Mouse (Mus musculus) liver, postnatal 0 days (tissue): ENCODE results near the gene Rac3. TPM values are rescaled to one million over a fixed set of nuclear protein-coding genes. Genes with fewer than 3 reads are reported as not detected.

Source experiments
- ATAC-seq: fragments of 200-750 bp; cut with Nextera tagmentation; 2 replicates; pipeline ENCODE4 v1.8.0; 2017; ENCODE audit warnings: mild to moderate bottlenecking, moderate library complexity
- DNase-seq: peaks from one replicate; pipeline ENCODE4 v3.0.0-alpha.2; 2016
- H3K27ac ChIP-seq: fragments of 300-500 bp; sonication (generic); 2 replicates; pipeline ENCODE4 v1.5.1; 2014; ENCODE audit warnings: antibody characterized with exemption, moderate library complexity, mild to moderate bottlenecking, low read depth
- H3K27me3 ChIP-seq: fragments of 300-500 bp; sonication (generic); 2 replicates; pipeline ENCODE4 v1.6.1; 2014; ENCODE audit warnings: low read length, control low read depth, mixed read lengths; ENCODE audit not compliant: insufficient read depth
- H3K36me3 ChIP-seq: fragments of 300-500 bp; sonication (generic); replicated peaks from 2 replicates; pipeline ENCODE4 v1.6.1; 2014; ENCODE audit warnings: mild to moderate bottlenecking, control low read depth, low read length, moderate library complexity, mixed read lengths; ENCODE audit not compliant: insufficient read depth
- H3K4me1 ChIP-seq: fragments of 300-500 bp; sonication (generic); 2 replicates; pipeline ENCODE4 v1.6.1; 2014; ENCODE audit warnings: antibody characterized with exemption, mild to moderate bottlenecking, control low read depth; ENCODE audit not compliant: insufficient read depth
- H3K4me2 ChIP-seq: fragments of 300-500 bp; sonication (generic); 2 replicates; pipeline ENCODE4 v1.6.1; 2014; ENCODE audit warnings: low read depth, mild to moderate bottlenecking, low read length, moderate library complexity, mixed read lengths
- H3K4me3 ChIP-seq: fragments of 300-500 bp; sonication (generic); 2 replicates; pipeline ENCODE4 v1.5.1; 2014; ENCODE audit warnings: low read depth, low read length
- H3K9ac ChIP-seq: fragments of 300-500 bp; sonication (generic); replicated peaks from 2 replicates; pipeline ENCODE4 v1.6.1; 2014; ENCODE audit warnings: mild to moderate bottlenecking, moderate library complexity
- H3K9me3 ChIP-seq: fragments of 300-500 bp; sonication (generic); 2 replicates; pipeline ENCODE4 v1.6.1; 2016; ENCODE audit warnings: mild to moderate bottlenecking, control low read depth, low read length, mixed read lengths
- CTCF ChIP-seq: sonication (generic); IDR thresholded peaks from 2 replicates; pipeline ENCODE4 v1.5.1; 2016; ENCODE audit warnings: antibody characterized with exemption, low read depth
- EP300 ChIP-seq: IDR thresholded peaks from 2 replicates; pipeline ENCODE4 v1.6.1; 2016; ENCODE audit warnings: antibody characterized with exemption, low read depth, mild to moderate bottlenecking
- WGBS: fragments of 180-500 bp; shearing (Covaris S2); extraction: QIAGEN DNeasy Blood & Tissue Kit; methylation state at CpG from one replicate; pipeline ENCODE4 v1.1.7; 2014; ENCODE audit not compliant: insufficient replicate concordance; 5-methylcytosine and 5-hydroxymethylcytosine counted together
- polyA plus RNA-seq: library from polyadenylated mRNA; unstranded; fragments of >200 nt; fragmentation: Nextera tagmentation; extraction: Ambion mirVana; gene quantifications from 2 replicates; pipeline ENCODE4 v1.2.1, GENCODE M21; 2015

Rac3 gene
- polyA plus RNA-seq, 1 experiment from 2014 or later = 0.36 TPM

- Histone ChIP-seq H3K27ac (no peak overlapping the region), H3K36me3 (0 out of 2 replicates have a peak, but pooled peaks cover 2% of the 10 kb centered on the region), H3K4me3 (no peak overlapping the region), H3K27me3 (0 out of 2 replicates have a peak, but pooled peaks cover 8% of the 10 kb centered on the region), H3K4me2 (no peak overlapping the region), H3K9me3 (no peaks in the 10 kb centered on the region), H3K9ac (no peak overlapping the region), H3K4me1 (peaks cover 15% of the 10 kb centered on the region)
- ATAC-seq (no peak), DNase-seq (no peak)
- TF ChIP-seq CTCF (no peak), EP300 (no peak)
- 85% methylated on average over 10 of the region's 10 CpGs for WGBS
These were observed 9.1 kb downstream of the Rac3 start for GRCm38 (mm10) chr11:120730331-120730870.

- DNase-seq (no peak), ATAC-seq (no peak)
- TF ChIP-seq EP300 (no peak), CTCF (no peak)
- Histone ChIP-seq H3K4me1 (peaks cover 7% of the 10 kb centered on the region), H3K27ac (no peak overlapping the region), H3K36me3 (no peaks in the 10 kb centered on the region), H3K9ac (no peak overlapping the region), H3K4me3 (no peak overlapping the region), H3K27me3 (0 out of 2 replicates have a peak, but pooled peaks cover 8% of the 10 kb centered on the region), H3K4me2 (no peak overlapping the region), H3K9me3 (no peaks in the 10 kb centered on the region)
- WGBS = 76% methylated on average over 1 of the region's 1 CpGs
These were observed 10.1 kb downstream of the Rac3 start for GRCm38 (mm10) chr11:120731395-120731794.

- Histone ChIP-seq H3K36me3 (no peaks in the 10 kb centered on the region), H3K27me3 (0 out of 2 replicates have a peak, but pooled peaks cover 8% of the 10 kb centered on the region), H3K9ac (no peak within 1 kb of the TSS), H3K4me1 (peaks cover 2% of the 10 kb centered on the region; the same call in 1 of the 2 replicates), H3K4me3 (no peak within 1 kb of the TSS), H3K9me3 (no peaks in the 10 kb centered on the region), H3K4me2 (no peak within 1 kb of the TSS), H3K27ac (no peak within 1 kb of the TSS)
- DNase-seq (no peak), ATAC-seq (no peak)
- WGBS = 68% methylated on average over 12 of the region's 12 CpGs
- TF ChIP-seq EP300 = no peak
- TF ChIP-seq CTCF = no peak
These were observed 10.8 kb downstream of the Rac3 start, which contains the start of gene Cbr2 for GRCm38 (mm10) chr11:120731858-120732680. Cbr2 (minus strand) TSS chr11:120732114.

GRCm38 (mm10) chr11:120733521-120733920 lies 12.3 kb downstream of the Rac3 start:
- no peak for ATAC-seq
- TF ChIP-seq EP300 (no peak), CTCF (no peak)

GRCm38 (mm10) chr11:120736424-120736823 lies 15.2 kb downstream of the Rac3 start:
- no peak for DNase-seq
- ATAC-seq = no peak

More at GRCm38 (mm10) chr11:120733521-120733920, 12.3 kb downstream of the Rac3 start:
- Histone ChIP-seq H3K9ac (no peak overlapping the region), H3K27ac (no peak overlapping the region), H3K4me2 (no peak overlapping the region), H3K9me3 (no peaks in the 10 kb centered on the region), H3K27me3 (0 out of 2 replicates have a peak, but pooled peaks cover 8% of the 10 kb centered on the region), H3K4me3 (no peak overlapping the region), H3K4me1 (peaks cover 2% of the 10 kb centered on the region; the same call in 1 of the 2 replicates), H3K36me3 (no peaks in the 10 kb centered on the region)
- no peak for DNase-seq
- 45% methylated on average over 6 of the region's 6 CpGs for WGBS

GRCm38 (mm10) chr11:120740981-120741380 lies 19.7 kb downstream of the Rac3 start:
- TF ChIP-seq EP300 = no peak
- Histone ChIP-seq H3K4me2 (no peak overlapping the region), H3K4me3 (no peak overlapping the region), H3K27me3 (no peaks in the 10 kb centered on the region), H3K9ac (no peak overlapping the region), H3K36me3 (no peaks in the 10 kb centered on the region), H3K27ac (no peak overlapping the region), H3K9me3 (no peaks in the 10 kb centered on the region), H3K4me1 (no peaks in the 10 kb centered on the region)
- ATAC-seq (no peak), DNase-seq (no peak)
- WGBS = 90% methylated on average over 5 of the region's 5 CpGs

More at GRCm38 (mm10) chr11:120736424-120736823, 15.2 kb downstream of the Rac3 start:
- no peak overlapping the region for H3K4me3 ChIP-seq
- H3K9ac ChIP-seq = no peak overlapping the region
- no peaks in the 10 kb centered on the region for H3K9me3 ChIP-seq
- 65% methylated on average over 6 of the region's 6 CpGs for WGBS
- H3K4me2 ChIP-seq = no peak overlapping the region
- H3K4me1 ChIP-seq = no peaks in the 10 kb centered on the region
- H3K36me3 ChIP-seq = no peaks in the 10 kb centered on the region
- H3K27ac ChIP-seq = no peak overlapping the region
- no peak for TF ChIP-seq EP300
- TF ChIP-seq CTCF = no peak
- H3K27me3 ChIP-seq = 0 out of 2 replicates have a peak, but pooled peaks cover 3% of the 10 kb centered on the region
